Mouse (Mus musculus): ENCODE data around the gene Trir.

Trir gene

GRCm38 (mm10) chr8:85026670-85027515 is at the start of gene Trir:
Gene Trir (plus strand): TSS chr8:85026823.
- DNase-seq (ENCODE audit: extremely low spot score, low read depth, low spot score): peak; percentile 95

GRCm38 (mm10) chr8:84977435-84978247 is 49.0 kb upstream of the Trir start:
- DNase-seq (ENCODE audit: extremely low spot score, low read depth, low spot score): no peak

- DNase-seq (ENCODE audit: extremely low spot score, low read depth, low spot score): no peak
Measured at GRCm38 (mm10) chr8:84978248-84978940, 48.2 kb upstream of the Trir start, which contains the start of gene Junb. Gene Junb (minus strand): TSS chr8:84978718.

GRCm38 (mm10) chr8:84979599-84980421 is 46.8 kb upstream of the Trir start:
- DNase-seq (ENCODE audit: extremely low spot score, low read depth, low spot score): no peak

- DNase-seq (ENCODE audit: extremely low spot score, low read depth, low spot score): no peak
Measured at GRCm38 (mm10) chr8:84980622-84981358, 45.8 kb upstream of the Trir start.

GRCm38 (mm10) chr8:84981644-84982498 is 44.8 kb upstream of the Trir start:
- no peak for DNase-seq (ENCODE audit: extremely low spot score, low read depth, low spot score)

- no peak for DNase-seq (ENCODE audit: extremely low spot score, low read depth, low spot score)
Measured at GRCm38 (mm10) chr8:84982499-84983011, 44.1 kb upstream of the Trir start.

GRCm38 (mm10) chr8:84984294-84985048 is 42.2 kb upstream of the Trir start:
- DNase-seq (ENCODE audit: extremely low spot score, low read depth, low spot score): no peak

GRCm38 (mm10) chr8:84985049-84985683 is 41.5 kb upstream of the Trir start:
- DNase-seq (ENCODE audit: extremely low spot score, low read depth, low spot score): no peak

GRCm38 (mm10) chr8:84985684-84986378 is 40.8 kb upstream of the Trir start:
- no peak for DNase-seq (ENCODE audit: extremely low spot score, low read depth, low spot score)

GRCm38 (mm10) chr8:84986379-84986945 is 40.2 kb upstream of the Trir start:
- DNase-seq (ENCODE audit: extremely low spot score, low read depth, low spot score): no peak

GRCm38 (mm10) chr8:84987388-84987787 is 39.2 kb upstream of the Trir start:
- no peak for DNase-seq (ENCODE audit: extremely low spot score, low read depth, low spot score)

GRCm38 (mm10) chr8:84987903-84988302 is 38.7 kb upstream of the Trir start:
- DNase-seq (ENCODE audit: extremely low spot score, low read depth, low spot score): no peak

GRCm38 (mm10) chr8:84989311-84989731 is 37.3 kb upstream of the Trir start:
- DNase-seq (ENCODE audit: extremely low spot score, low read depth, low spot score): no peak

- no peak for DNase-seq (ENCODE audit: extremely low spot score, low read depth, low spot score)
Measured at GRCm38 (mm10) chr8:84989810-84990209, 36.8 kb upstream of the Trir start.

- DNase-seq (ENCODE audit: extremely low spot score, low read depth, low spot score): peak; percentile 99
Measured at GRCm38 (mm10) chr8:84990349-84990748, 36.3 kb upstream of the Trir start, which contains the start of gene Hook2. Gene Hook2 (plus strand): TSS chr8:84990603.
